Mouse (Mus musculus) G1E (cell line): ENCODE measurements at regions not wholly inside any gene's neighbourhood (a gene's known extent, or its start where the extent isn't known, plus 50 kb on each side); places are given as distances from the start of the nearest gene placed in this dataset.

Experiments
- ATAC-seq: 2 replicates; pipeline ENCODE4 v1.8.0; 2016; ENCODE audit warnings: mild to moderate bottlenecking; ENCODE audit not compliant: insufficient number of reproducible peaks, poor library complexity, low FRiP score, severe bottlenecking; ENCODE audit errors: extremely low read depth
- DNase-seq: peaks from one replicate; pipeline ENCODE4 v3.0.0; 2012; ENCODE audit warnings: low spot score
- H3K27me3 ChIP-seq: 2 replicates; pipeline ENCODE4 v1.6.1; 2012; ENCODE audit warnings: mild to moderate bottlenecking, low read length, inconsistent platforms; ENCODE audit not compliant: insufficient read depth
- H3K36me3 ChIP-seq: replicated peaks from 2 replicates; pipeline ENCODE3; 2012; ENCODE audit warnings: mild to moderate bottlenecking, inconsistent platforms
- H3K4me1 ChIP-seq: 2 replicates; pipeline ENCODE4 v1.6.1; 2012; ENCODE audit warnings: low read depth, low read length, inconsistent platforms, mixed read lengths; ENCODE audit not compliant: insufficient read depth
- H3K4me3 ChIP-seq: 2 replicates; pipeline ENCODE4 v1.5.1; 2012; ENCODE audit warnings: low read depth, mild to moderate bottlenecking, inconsistent platforms, low read length, moderate library complexity, mixed read lengths
- H3K9me3 ChIP-seq: replicated peaks from 2 replicates; pipeline ENCODE4 v1.6.1; 2012; ENCODE audit warnings: inconsistent platforms
- CTCF ChIP-seq: IDR thresholded peaks from 2 replicates; pipeline ENCODE4 v1.5.1; 2012; ENCODE audit warnings: low read depth, low read length, inconsistent platforms, mixed read lengths
- GATA1 ChIP-seq: IDR thresholded peaks from 2 replicates; pipeline ENCODE4 v1.6.1; 2012; ENCODE audit warnings: borderline replicate concordance, low read length, inconsistent platforms, mixed read lengths
- GATA2 ChIP-seq: IDR thresholded peaks from 2 replicates; pipeline ENCODE4 v1.6.1; 2012; ENCODE audit warnings: low read depth, low read length, inconsistent platforms, borderline replicate concordance
- POLR2AphosphoS5 ChIP-seq: IDR thresholded peaks from 2 replicates; pipeline ENCODE4 v1.6.1; 2012; ENCODE audit warnings: low read depth, low read length, inconsistent platforms; ENCODE audit not compliant: insufficient replicate concordance
- TAL1 ChIP-seq: conservative IDR thresholded peaks from 2 replicates; pipeline ENCODE4 v1.6.1; 2012; ENCODE audit warnings: low read depth, low read length, inconsistent platforms, mixed read lengths

GRCm38 (mm10) chr17:84037580-84038304 is 150.0 kb downstream of the Zfp36l2 start:
- H3K9me3 ChIP-seq, result peaks cover 3% of the 10 kb centered on the region; the same call in 1 of the 2 replicates
- no peak overlapping the region for H3K4me3 ChIP-seq
- DNase-seq (no peak), ATAC-seq (no peak)
- peaks cover 43% of the 10 kb centered on the region for H3K27me3 ChIP-seq
- no peak for TF ChIP-seq GATA2
- no peak for TF ChIP-seq CTCF
- TF ChIP-seq POLR2AphosphoS5, result no peak
- TF ChIP-seq TAL1, result no peak
- TF ChIP-seq GATA1, result no peak
- peaks cover 19% of the 10 kb centered on the region for H3K4me1 ChIP-seq
- H3K36me3 ChIP-seq, result no peaks in the 10 kb centered on the region

- Histone ChIP-seq H3K4me3 (no peak overlapping the region), H3K27me3 (peaks cover 47% of the 10 kb centered on the region), H3K36me3 (no peaks in the 10 kb centered on the region), H3K9me3 (peaks cover 3% of the 10 kb centered on the region; the same call in 1 of the 2 replicates), H3K4me1 (peaks cover 19% of the 10 kb centered on the region)
- no peak for DNase-seq
- ATAC-seq, result no peak
- TF ChIP-seq POLR2AphosphoS5 (no peak), GATA2 (no peak), GATA1 (no peak), CTCF (no peak), TAL1 (no peak)
Observed at GRCm38 (mm10) chr17:84036056-84036455, 151.7 kb downstream of the Zfp36l2 start.

- Histone ChIP-seq H3K36me3 (no peaks in the 10 kb centered on the region), H3K9me3 (peaks cover 3% of the 10 kb centered on the region; the same call in 1 of the 2 replicates), H3K27me3 (peaks cover 51% of the 10 kb centered on the region), H3K4me3 (no peak overlapping the region), H3K4me1 (peaks cover 22% of the 10 kb centered on the region)
- ATAC-seq (no peak; the same call in 1 of the 2 replicates), DNase-seq (no peak)
- TF ChIP-seq GATA1 (no peak), GATA2 (no peak), CTCF (no peak), TAL1 (no peak), POLR2AphosphoS5 (no peak)
Observed at GRCm38 (mm10) chr17:84034801-84035200, 152.9 kb downstream of the Zfp36l2 start.

GRCm38 (mm10) chr17:84032441-84032840 is 155.3 kb downstream of the Zfp36l2 start:
- Histone ChIP-seq H3K27me3 (peaks cover 44% of the 10 kb centered on the region), H3K4me1 (peaks cover 37% of the 10 kb centered on the region), H3K9me3 (no peaks in the 10 kb centered on the region), H3K36me3 (no peaks in the 10 kb centered on the region), H3K4me3 (no peak overlapping the region)
- TF ChIP-seq CTCF (no peak), GATA1 (no peak), GATA2 (no peak), POLR2AphosphoS5 (no peak), TAL1 (no peak)
- DNase-seq (no peak), ATAC-seq (no peak)

GRCm38 (mm10) chr17:84031833-84032232 is 155.9 kb downstream of the Zfp36l2 start:
- DNase-seq (no peak), ATAC-seq (no peak)
- peaks cover 41% of the 10 kb centered on the region for H3K27me3 ChIP-seq
- H3K4me1 ChIP-seq, result peaks cover 39% of the 10 kb centered on the region
- H3K9me3 ChIP-seq, result no peaks in the 10 kb centered on the region
- TF ChIP-seq GATA2 (no peak), POLR2AphosphoS5 (no peak), GATA1 (no peak), TAL1 (no peak)
- H3K4me3 ChIP-seq, result no peak overlapping the region
- H3K36me3 ChIP-seq, result no peaks in the 10 kb centered on the region

- no peaks in the 10 kb centered on the region for H3K36me3 ChIP-seq
- H3K9me3 ChIP-seq, result no peaks in the 10 kb centered on the region
- H3K27me3 ChIP-seq, result peaks cover 39% of the 10 kb centered on the region
- no peak for TF ChIP-seq POLR2AphosphoS5
- TF ChIP-seq GATA2, result no peak
- peaks cover 41% of the 10 kb centered on the region for H3K4me1 ChIP-seq
- H3K4me3 ChIP-seq, result no peak overlapping the region
- DNase-seq (no peak), ATAC-seq (no peak)
Observed at GRCm38 (mm10) chr17:84031381-84031780, 156.4 kb downstream of the Zfp36l2 start.

- no peaks in the 10 kb centered on the region for H3K36me3 ChIP-seq
- no peaks in the 10 kb centered on the region for H3K9me3 ChIP-seq
- no peak for ATAC-seq
- TF ChIP-seq GATA2, result no peak
- TF ChIP-seq CTCF, result no peak
- TF ChIP-seq GATA1, result no peak
- TF ChIP-seq POLR2AphosphoS5, result no peak
- TF ChIP-seq TAL1, result no peak
- no peak overlapping the region for H3K4me3 ChIP-seq
- H3K27me3 ChIP-seq, result peaks cover 36% of the 10 kb centered on the region
- H3K4me1 ChIP-seq, result peaks cover 47% of the 10 kb centered on the region
- DNase-seq, result no peak
Observed at GRCm38 (mm10) chr17:84030699-84031098, 157.0 kb downstream of the Zfp36l2 start.
